Mouse (Mus musculus): ENCODE measurements around the gene Mras. TPM values are rescaled to one million over a fixed set of nuclear protein-coding genes. Genes with fewer than 3 reads are reported as not detected.

Gene Mras
- polyA plus RNA-seq, 1 experiment from 2014 or later = 5.5 TPM

DNA sequence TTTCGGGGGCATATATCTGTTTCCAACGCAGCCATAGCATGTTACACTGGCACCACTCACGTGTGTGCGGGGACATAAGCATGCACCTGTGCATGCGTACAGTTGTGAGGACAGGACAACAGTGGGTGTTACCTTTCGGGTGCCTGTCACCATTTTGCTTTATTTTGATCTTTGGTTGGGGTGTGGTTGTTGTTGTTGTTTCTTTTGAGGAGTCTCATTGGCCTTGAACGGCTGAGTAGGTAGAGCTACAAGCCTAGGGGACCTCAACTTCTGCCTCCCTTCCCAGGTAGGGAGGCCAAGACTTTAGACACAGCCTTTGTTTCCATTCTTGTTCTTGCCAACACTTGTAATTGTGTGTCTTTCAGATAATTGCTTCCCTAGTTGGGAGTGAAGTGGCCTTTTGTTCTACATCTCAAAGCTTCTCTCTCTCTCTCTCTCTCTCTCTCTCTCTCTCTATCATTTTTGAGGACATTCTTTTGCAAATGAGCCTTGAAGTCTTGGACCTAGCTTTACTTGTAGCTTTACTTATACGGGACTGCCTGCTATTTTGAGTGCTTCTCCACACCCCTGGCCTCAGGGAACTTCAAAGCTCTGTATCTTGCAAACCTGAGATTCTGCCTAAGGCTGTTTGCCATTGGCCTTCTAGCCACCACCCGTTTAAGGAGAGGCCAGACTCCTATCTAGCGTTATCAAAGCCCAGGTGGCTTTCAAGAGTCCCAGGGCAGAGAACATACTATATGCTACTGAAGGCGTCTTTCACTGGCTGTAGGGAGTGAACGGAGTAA is 792 bp upstream of the Mras start:
- Histone ChIP-seq H3K27ac (no peak overlapping the region), H3K9ac (no peak overlapping the region), H3K4me2 (no peak overlapping the region), H3K36me3 (no peaks in the 10 kb centered on the region), H3K4me3 (replicated peaks) (no peak overlapping the region), H3K27me3 (peaks cover 66% of the 10 kb centered on the region), H3K4me1 (replicated peaks) (peaks cover 21% of the 10 kb centered on the region), H3K9me3 (replicated peaks) (no peaks in the 10 kb centered on the region)
- 57% methylated on average over 12 of the region's 12 CpGs for WGBS (ENCODE audit: insufficient replicate concordance)
- DNase-seq = no peak
- ATAC-seq (ENCODE audit: low read depth) = no peak

DNA sequence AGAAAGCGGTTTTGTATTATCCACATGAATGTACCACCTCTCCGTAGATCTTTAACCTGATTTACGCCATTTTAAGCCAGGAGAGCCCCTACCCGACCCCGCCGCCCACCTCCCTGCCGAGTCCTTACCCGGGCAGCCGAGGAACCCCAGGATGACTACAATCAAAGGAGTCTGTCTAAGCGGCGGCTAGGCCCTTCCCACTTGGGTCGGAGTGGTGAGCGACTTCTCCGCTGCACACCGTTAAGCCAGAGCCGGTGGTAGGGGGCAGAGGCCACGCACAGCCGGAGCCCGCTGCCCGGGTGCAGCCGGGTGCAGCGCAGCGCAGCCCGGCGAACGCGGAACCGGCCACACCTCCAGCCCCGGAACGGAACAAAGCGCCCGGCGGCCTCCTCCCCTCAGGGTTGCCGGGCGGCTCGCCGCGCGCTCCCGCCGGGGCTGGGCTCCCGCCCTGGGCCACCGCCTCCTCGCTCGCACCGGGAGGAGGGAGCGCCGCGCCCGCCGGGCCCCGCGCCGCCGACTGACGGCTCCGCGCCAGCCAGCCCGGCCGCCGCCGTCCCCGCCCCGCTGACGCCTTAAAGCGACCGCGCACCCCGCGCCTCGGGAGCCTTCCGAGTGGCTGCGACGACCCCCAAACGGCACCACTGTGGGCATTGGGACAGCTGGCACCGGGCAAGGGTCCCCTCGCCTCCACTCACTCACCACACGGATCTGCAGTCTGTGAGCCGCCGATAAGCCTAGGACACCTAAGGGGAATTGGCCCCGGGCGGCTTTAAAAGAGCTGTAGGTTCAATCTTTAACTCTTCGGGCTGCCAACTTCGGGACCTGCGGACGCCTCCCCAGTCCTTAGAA is 775 bp downstream of the Mras start:
- under 1% methylated on average over 74 of the region's 86 CpGs for WGBS (ENCODE audit: insufficient replicate concordance)
- H3K4me2 ChIP-seq = peak overlapping the region; percentile 77
- peak overlapping the region; percentile 64 for H3K4me3 ChIP-seq (replicated peaks)
- peaks cover 66% of the 10 kb centered on the region for H3K27me3 ChIP-seq
- H3K9ac ChIP-seq = peak overlapping the region; percentile 70
- H3K27ac ChIP-seq = no peak overlapping the region
- H3K9me3 ChIP-seq (replicated peaks) = no peaks in the 10 kb centered on the region
- peaks cover 32% of the 10 kb centered on the region for H3K4me1 ChIP-seq (replicated peaks)
- H3K36me3 ChIP-seq = no peaks in the 10 kb centered on the region
- peak; percentile 70 for ATAC-seq (ENCODE audit: low read depth)
- DNase-seq = peak; percentile 17

DNA sequence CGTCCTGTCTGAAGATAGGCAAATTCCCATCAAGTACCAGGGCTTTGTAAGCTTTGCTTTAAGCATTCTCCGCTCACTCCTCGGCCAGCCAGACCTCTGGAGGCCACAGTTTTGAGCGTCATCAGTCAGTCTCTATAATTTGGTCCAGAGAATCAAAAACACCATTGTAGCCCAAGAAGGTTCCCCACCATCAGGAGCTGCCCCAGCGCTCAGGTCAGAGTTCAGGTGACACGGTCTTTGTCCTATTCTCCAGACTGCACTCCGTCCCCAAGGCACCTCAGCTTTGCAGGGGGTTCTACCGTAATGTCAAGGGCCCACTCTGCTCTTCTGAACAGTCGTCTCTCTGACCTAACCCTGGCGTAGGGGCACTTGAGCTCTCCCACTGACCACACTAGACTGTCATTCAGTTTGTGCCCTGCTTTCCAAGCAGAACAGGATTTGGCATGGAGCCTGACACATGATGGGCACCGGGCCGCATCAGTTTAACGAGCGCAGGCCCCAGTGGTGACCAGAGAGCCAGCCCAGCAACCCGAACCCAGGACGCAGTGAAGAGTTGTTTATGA is 1.5 kb downstream of the Mras start:
- ATAC-seq (ENCODE audit: low read depth) = no peak
- 35% methylated on average over 16 of the region's 16 CpGs for WGBS (ENCODE audit: insufficient replicate concordance)
- H3K9me3 ChIP-seq (replicated peaks) = no peaks in the 10 kb centered on the region
- no peaks in the 10 kb centered on the region for H3K36me3 ChIP-seq
- peak overlapping the region; percentile 64 for H3K4me3 ChIP-seq (replicated peaks)
- no peak for DNase-seq
- H3K4me1 ChIP-seq (replicated peaks) = peaks cover 32% of the 10 kb centered on the region
- H3K27me3 ChIP-seq = peaks cover 66% of the 10 kb centered on the region
- no peak overlapping the region for H3K27ac ChIP-seq
- peak overlapping the region; percentile 77 for H3K4me2 ChIP-seq
- peak overlapping the region; percentile 70 for H3K9ac ChIP-seq

DNA sequence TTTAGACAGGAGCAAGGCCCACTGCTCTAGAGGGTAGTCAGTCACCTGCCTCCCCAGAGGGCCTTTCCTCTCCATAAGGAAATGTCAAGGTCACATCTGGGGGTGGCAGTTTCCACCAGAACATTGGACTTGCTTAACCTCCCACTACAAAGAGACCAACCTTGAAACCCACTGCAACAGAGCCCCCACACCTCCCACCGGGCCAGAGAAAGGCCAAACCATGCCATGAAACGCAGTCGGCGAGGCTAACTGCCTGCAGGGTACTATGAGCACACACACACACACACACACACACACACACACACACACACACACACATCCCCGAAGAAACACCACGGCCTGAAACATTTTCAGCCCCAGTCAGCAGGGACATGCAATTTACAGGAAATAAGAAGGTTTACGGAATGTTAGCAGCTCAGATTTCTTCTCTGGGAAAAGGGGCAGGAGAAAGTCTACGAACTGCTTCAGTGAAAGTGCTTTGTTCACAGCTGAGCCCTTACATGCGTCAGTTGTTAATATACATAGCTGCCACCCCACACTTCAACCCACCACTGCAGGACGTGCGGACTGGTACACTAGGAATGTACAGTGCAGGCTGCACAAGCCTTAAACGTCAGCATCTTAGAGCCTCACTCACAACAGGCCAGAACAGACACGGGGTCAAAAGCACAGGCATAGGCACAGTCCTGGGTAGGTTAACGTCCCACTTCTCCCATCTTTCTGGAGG is 2.1 kb downstream of the Mras start:
- Histone ChIP-seq H3K27me3 (peaks cover 62% of the 10 kb centered on the region), H3K27ac (no peak overlapping the region), H3K36me3 (no peaks in the 10 kb centered on the region), H3K9ac (no peak overlapping the region), H3K4me2 (peak overlapping the region; percentile 77), H3K4me1 (replicated peaks) (peaks cover 32% of the 10 kb centered on the region), H3K4me3 (replicated peaks) (peak overlapping the region; percentile 64), H3K9me3 (replicated peaks) (no peaks in the 10 kb centered on the region)
- WGBS (ENCODE audit: insufficient replicate concordance) = 56% methylated on average over 14 of the region's 14 CpGs
- ATAC-seq (ENCODE audit: low read depth) = no peak
- no peak for DNase-seq

DNA sequence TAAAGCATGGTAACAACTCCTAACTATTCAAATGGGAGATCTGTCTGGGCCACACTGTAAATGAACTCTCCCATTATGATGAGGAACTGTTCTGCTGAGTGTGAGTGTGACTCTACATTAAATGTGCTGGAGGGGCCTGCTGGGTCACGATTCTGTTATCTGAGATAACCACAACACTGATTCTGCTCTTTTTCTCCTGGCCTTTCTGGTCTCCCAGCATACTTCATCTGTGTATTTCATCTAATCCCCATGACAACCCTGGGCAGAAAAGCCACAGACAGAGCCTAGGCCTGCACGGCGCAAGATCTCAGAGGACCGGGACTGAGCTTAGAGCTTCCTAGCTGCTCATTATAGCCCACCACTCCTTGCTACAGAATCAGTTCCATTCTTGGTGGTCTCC is 4.7 kb downstream of the Mras start:
- ATAC-seq (ENCODE audit: low read depth) (peak; percentile 77), DNase-seq (peak; percentile 24)
- 12% methylated on average over 4 of the region's 4 CpGs for WGBS (ENCODE audit: insufficient replicate concordance)

DNA sequence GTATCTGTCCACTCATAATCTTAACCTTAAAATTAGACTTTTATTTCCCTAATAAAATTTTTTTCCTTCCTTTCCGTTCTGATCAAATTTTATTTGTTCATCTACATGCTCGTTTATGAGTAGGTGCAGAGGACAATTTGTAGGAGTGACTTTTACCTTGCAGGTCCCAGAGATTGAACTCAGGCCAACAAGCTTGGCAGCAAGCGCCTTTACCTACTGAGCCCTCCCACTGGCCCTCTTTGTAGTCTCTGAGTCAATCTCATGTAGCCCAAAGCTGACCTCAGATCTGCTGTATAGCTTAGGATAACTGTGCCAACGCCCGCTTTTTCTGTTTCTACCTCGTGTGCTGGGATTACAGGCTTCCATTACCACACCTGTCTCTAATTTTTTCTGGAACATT is 5.2 kb downstream of the Mras start:
- Histone ChIP-seq H3K4me1 (replicated peaks) (peaks cover 32% of the 10 kb centered on the region), H3K9ac (no peak overlapping the region), H3K4me3 (replicated peaks) (no peak overlapping the region), H3K9me3 (replicated peaks) (no peaks in the 10 kb centered on the region), H3K27ac (no peak overlapping the region), H3K36me3 (no peaks in the 10 kb centered on the region), H3K27me3 (peaks cover 35% of the 10 kb centered on the region), H3K4me2 (no peak overlapping the region)
- 54% methylated on average over 6 of the region's 6 CpGs for WGBS (ENCODE audit: insufficient replicate concordance)
- no peak for ATAC-seq (ENCODE audit: low read depth)
- DNase-seq = no peak

More for the DNA sequence above, 4.7 kb downstream of the Mras start:
- H3K4me3 ChIP-seq (replicated peaks) = no peak overlapping the region
- H3K4me1 ChIP-seq (replicated peaks) = peaks cover 32% of the 10 kb centered on the region
- H3K36me3 ChIP-seq = no peaks in the 10 kb centered on the region
- no peaks in the 10 kb centered on the region for H3K9me3 ChIP-seq (replicated peaks)
- H3K4me2 ChIP-seq = no peak overlapping the region
- H3K9ac ChIP-seq = no peak overlapping the region
- peaks cover 40% of the 10 kb centered on the region for H3K27me3 ChIP-seq
- no peak overlapping the region for H3K27ac ChIP-seq

DNA sequence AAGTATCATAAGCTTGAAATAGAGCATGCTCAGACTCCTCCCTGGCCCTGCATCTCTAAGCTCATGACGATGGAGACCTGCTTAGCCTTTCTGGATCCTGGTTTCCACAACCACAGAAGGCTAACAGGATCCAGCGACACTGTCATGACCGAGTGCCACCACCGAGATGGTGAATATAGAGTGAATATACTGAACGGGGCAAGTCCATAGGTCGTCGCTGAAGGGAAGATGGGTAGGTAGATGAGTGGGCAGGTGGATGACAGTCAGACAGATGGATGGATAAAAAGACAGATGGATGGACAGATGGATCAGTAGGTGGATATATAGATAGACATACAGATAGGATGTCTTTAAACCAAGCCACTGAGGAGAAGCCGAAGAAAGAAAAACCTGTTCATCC is 5.8 kb downstream of the Mras start:
- Histone ChIP-seq H3K4me3 (replicated peaks) (no peak overlapping the region), H3K9ac (no peak overlapping the region), H3K27me3 (peaks cover 29% of the 10 kb centered on the region), H3K4me1 (replicated peaks) (peaks cover 32% of the 10 kb centered on the region), H3K36me3 (no peaks in the 10 kb centered on the region), H3K4me2 (no peak overlapping the region), H3K9me3 (replicated peaks) (no peaks in the 10 kb centered on the region), H3K27ac (no peak overlapping the region)
- no peak for ATAC-seq (ENCODE audit: low read depth)
- 78% methylated on average over 8 of the region's 8 CpGs for WGBS (ENCODE audit: insufficient replicate concordance)
- no peak for DNase-seq

DNA sequence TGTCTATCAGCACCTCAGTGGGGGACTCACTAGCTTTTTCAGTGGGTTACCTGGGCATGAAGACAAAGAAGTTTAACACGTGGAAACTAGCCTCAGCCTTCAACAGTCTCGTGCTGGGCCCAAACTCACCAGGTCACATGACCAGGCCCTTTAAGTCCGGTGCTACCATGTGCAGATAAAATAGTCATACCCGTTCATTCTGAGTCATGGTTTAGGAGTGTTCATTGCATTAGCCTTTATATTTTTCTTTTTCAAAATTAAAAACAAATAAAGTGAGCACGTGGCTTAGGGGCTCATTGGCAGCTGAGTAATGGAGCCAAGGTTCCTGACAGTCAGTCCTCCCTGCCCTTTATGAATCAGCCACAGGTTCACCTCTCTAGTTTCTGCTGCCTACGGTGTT is 6.4 kb downstream of the Mras start:
- DNase-seq (no peak), ATAC-seq (ENCODE audit: low read depth) (no peak)
- Histone ChIP-seq H3K9me3 (replicated peaks) (no peaks in the 10 kb centered on the region), H3K4me1 (replicated peaks) (peaks cover 27% of the 10 kb centered on the region), H3K27ac (no peak overlapping the region), H3K4me2 (no peak overlapping the region), H3K27me3 (peaks cover 23% of the 10 kb centered on the region), H3K4me3 (replicated peaks) (no peak overlapping the region), H3K36me3 (no peaks in the 10 kb centered on the region), H3K9ac (no peak overlapping the region)
- WGBS (ENCODE audit: insufficient replicate concordance) = 54% methylated on average over 6 of the region's 6 CpGs

DNA sequence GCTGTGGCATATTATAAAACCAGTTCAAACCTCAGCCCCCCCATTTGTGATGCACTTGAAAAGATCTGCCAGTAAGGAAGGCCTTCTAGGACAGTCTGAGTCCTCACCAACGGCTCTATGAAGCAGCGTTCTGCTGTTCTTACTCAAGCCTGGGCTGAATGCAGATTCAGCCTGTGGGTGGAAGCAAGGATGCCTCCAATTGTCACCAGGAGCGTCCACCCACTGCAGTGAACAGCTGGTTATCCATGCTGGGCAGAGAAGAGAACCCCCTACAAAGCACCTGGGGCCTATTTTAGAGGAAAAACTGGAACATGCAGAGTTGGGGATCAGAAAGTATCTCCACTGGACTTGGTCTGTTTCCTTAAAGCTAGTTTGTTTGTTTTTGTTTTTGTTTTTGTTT is 7.3 kb downstream of the Mras start:
- no peaks in the 10 kb centered on the region for H3K36me3 ChIP-seq
- no peak overlapping the region for H3K4me3 ChIP-seq (replicated peaks)
- no peak for ATAC-seq (ENCODE audit: low read depth)
- H3K9me3 ChIP-seq (replicated peaks) = no peaks in the 10 kb centered on the region
- DNase-seq = no peak
- H3K4me2 ChIP-seq = no peak overlapping the region
- H3K4me1 ChIP-seq (replicated peaks) = peaks cover 28% of the 10 kb centered on the region
- peaks cover 14% of the 10 kb centered on the region for H3K27me3 ChIP-seq
- WGBS (ENCODE audit: insufficient replicate concordance) = 63% methylated on average over 3 of the region's 3 CpGs
- no peak overlapping the region for H3K9ac ChIP-seq
- H3K27ac ChIP-seq = no peak overlapping the region

DNA sequence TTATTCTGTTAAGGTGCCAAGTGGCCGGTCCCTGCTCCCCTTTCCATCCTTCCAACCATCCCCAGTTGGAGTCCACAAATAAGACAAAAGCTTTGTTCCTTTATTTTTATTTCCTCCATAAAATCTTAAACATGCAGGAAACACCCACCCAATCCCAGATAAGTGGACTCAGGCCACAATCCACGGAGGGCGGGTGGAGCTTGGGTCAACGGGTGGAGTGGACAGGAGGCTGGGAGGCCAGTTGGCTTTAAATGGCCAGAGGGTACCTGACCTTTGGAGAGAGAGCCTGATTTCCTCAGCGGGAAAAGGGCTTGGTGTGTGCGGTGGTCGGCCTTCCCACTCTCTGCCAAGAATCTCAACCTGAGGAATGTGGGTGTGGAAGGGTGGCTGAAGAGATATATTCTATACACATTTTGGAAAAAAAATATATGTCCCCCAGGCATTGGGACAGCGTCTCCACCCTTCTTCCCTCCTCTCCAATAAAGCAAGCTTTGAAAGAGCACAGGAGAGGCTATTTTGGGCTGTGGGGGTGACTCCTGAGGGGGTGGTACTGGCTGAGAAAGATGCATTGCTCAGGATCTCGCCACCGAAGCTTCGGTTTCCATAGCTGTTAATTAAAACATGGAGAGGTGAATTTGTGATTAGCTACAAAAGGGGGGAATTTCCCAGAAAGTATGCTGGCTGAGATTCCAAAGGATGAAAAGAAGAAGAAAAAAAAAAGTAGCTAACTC is 8.4 kb downstream of the Mras start:
- H3K9ac ChIP-seq = no peak overlapping the region
- WGBS (ENCODE audit: insufficient replicate concordance) = 68% methylated on average over 11 of the region's 11 CpGs
- no peak overlapping the region for H3K4me2 ChIP-seq
- no peak for DNase-seq
- peaks cover 3% of the 10 kb centered on the region; the same call in 1 of the 2 replicates for H3K27me3 ChIP-seq
- no peaks in the 10 kb centered on the region for H3K36me3 ChIP-seq
- no peaks in the 10 kb centered on the region for H3K9me3 ChIP-seq (replicated peaks)
- H3K27ac ChIP-seq = no peak overlapping the region
- no peak overlapping the region for H3K4me3 ChIP-seq (replicated peaks)
- peaks cover 33% of the 10 kb centered on the region for H3K4me1 ChIP-seq (replicated peaks)
- no peak for ATAC-seq (ENCODE audit: low read depth)

Data from liver, embryonic 13.5 days (tissue).